Mouse (Mus musculus) lung, embryonic 16.5 days (tissue): ENCODE results near the gene Tef. TPM values are rescaled to one million over a fixed set of nuclear protein-coding genes. Genes with fewer than 3 reads are reported as not detected.

ENCODE experiments used
- ATAC-seq: fragments of 200-750 bp; cut with Nextera tagmentation; 2 replicates; pipeline ENCODE4 v1.8.0; 2017; ENCODE audit warnings: low read depth, mild to moderate bottlenecking, moderate library complexity
- H3K27ac ChIP-seq: fragments of 300-500 bp; sonication (generic); 2 replicates; pipeline ENCODE4 v1.5.1; 2014; ENCODE audit warnings: mild to moderate bottlenecking, control low read depth, low read length
- H3K27me3 ChIP-seq: fragments of 300-500 bp; sonication (generic); 2 replicates; pipeline ENCODE4 v1.6.1; 2014; ENCODE audit warnings: low read depth, low read length, mixed read lengths; ENCODE audit not compliant: control insufficient read depth, insufficient read depth
- H3K36me3 ChIP-seq: fragments of 300-500 bp; sonication (generic); 2 replicates; pipeline ENCODE4 v1.6.1; 2014; ENCODE audit warnings: low read length; ENCODE audit not compliant: control insufficient read depth, insufficient read depth
- H3K4me1 ChIP-seq: fragments of 300-500 bp; sonication (generic); replicated peaks from 2 replicates; pipeline ENCODE4 v1.6.1; 2014; ENCODE audit warnings: low read length, mixed read lengths; ENCODE audit not compliant: control insufficient read depth, insufficient read depth
- H3K4me2 ChIP-seq: fragments of 300-500 bp; sonication (generic); 2 replicates; pipeline ENCODE4 v1.6.1; 2014; ENCODE audit warnings: low read depth, low read length, control low read depth
- H3K4me3 ChIP-seq: fragments of 300-500 bp; sonication (generic); 2 replicates; pipeline ENCODE4 v1.5.1; 2014; ENCODE audit warnings: mild to moderate bottlenecking, low read length, control low read depth
- H3K9ac ChIP-seq: fragments of 300-500 bp; sonication (generic); 2 replicates; pipeline ENCODE4 v1.6.1; 2014; ENCODE audit warnings: low read length, control low read depth
- H3K9me3 ChIP-seq: fragments of 300-500 bp; sonication (generic); 2 replicates; pipeline ENCODE4 v1.6.1; 2016; ENCODE audit warnings: low read length; ENCODE audit not compliant: control insufficient read depth
- WGBS: fragments of 180-500 bp; shearing (Covaris S2); extraction: QIAGEN DNeasy Blood & Tissue Kit; methylation state at CpG from one replicate; pipeline ENCODE4 v1.1.7; 2014; 5-methylcytosine and 5-hydroxymethylcytosine counted together
- polyA plus RNA-seq: library from polyadenylated mRNA; unstranded; fragments of >200 nt; fragmentation: Nextera tagmentation; extraction: Ambion mirVana; gene quantifications from 2 replicates; pipeline ENCODE4 v1.2.1, GENCODE M21; 2015

Gene Tef
- polyA plus RNA-seq, 1 experiment from 2014 or later, result 32.4 TPM

- H3K27me3 ChIP-seq, result no peaks in the 10 kb centered on the region
- H3K27ac ChIP-seq, result peak overlapping the region; percentile 76
- peaks cover 36% of the 10 kb centered on the region for H3K4me1 ChIP-seq
- WGBS, result 51% methylated on average over 14 of the region's 14 CpGs
- no peak overlapping the region for H3K9ac ChIP-seq
- H3K4me2 ChIP-seq, result no peak overlapping the region
- no peaks in the 10 kb centered on the region for H3K36me3 ChIP-seq
- H3K4me3 ChIP-seq, result no peak overlapping the region
- no peaks in the 10 kb centered on the region for H3K9me3 ChIP-seq
- ATAC-seq, result no peak
Measured at GRCm38 (mm10) chr15:81838554-81839235, 36.5 kb downstream of the Tef start.

GRCm38 (mm10) chr15:81839634-81840033 lies 37.4 kb downstream of the Tef start:
- 44% methylated on average over 5 of the region's 5 CpGs for WGBS
- Histone ChIP-seq H3K36me3 (no peaks in the 10 kb centered on the region), H3K4me2 (no peak overlapping the region), H3K4me3 (no peak overlapping the region), H3K27me3 (no peaks in the 10 kb centered on the region), H3K4me1 (peaks cover 33% of the 10 kb centered on the region), H3K9me3 (no peaks in the 10 kb centered on the region), H3K27ac (peak overlapping the region; percentile 76), H3K9ac (peak overlapping the region; percentile 13; the same call in 1 of the 2 replicates)
- peak; percentile 67 for ATAC-seq

- H3K27ac ChIP-seq, result no peak overlapping the region
- 0 out of 2 replicates have a peak overlapping the region, but pooled peaks have one; percentile 9 for H3K9ac ChIP-seq
- H3K9me3 ChIP-seq, result no peaks in the 10 kb centered on the region
- no peak for ATAC-seq
- WGBS, result 82% methylated on average over 7 of the region's 7 CpGs
- H3K36me3 ChIP-seq, result no peaks in the 10 kb centered on the region
- H3K4me2 ChIP-seq, result no peak overlapping the region
- H3K4me1 ChIP-seq, result peaks cover 33% of the 10 kb centered on the region
- no peak overlapping the region for H3K4me3 ChIP-seq
- H3K27me3 ChIP-seq, result no peaks in the 10 kb centered on the region
Measured at GRCm38 (mm10) chr15:81840306-81840705, 38.1 kb downstream of the Tef start.

- no peaks in the 10 kb centered on the region for H3K9me3 ChIP-seq
- ATAC-seq, result no peak
- H3K27me3 ChIP-seq, result no peaks in the 10 kb centered on the region
- H3K4me2 ChIP-seq, result no peak overlapping the region
- no peak overlapping the region for H3K4me3 ChIP-seq
- H3K27ac ChIP-seq, result no peak overlapping the region
- peaks cover 17% of the 10 kb centered on the region for H3K4me1 ChIP-seq
- no peak overlapping the region for H3K9ac ChIP-seq
- no peaks in the 10 kb centered on the region; the same call in 1 of the 2 replicates for H3K36me3 ChIP-seq
- WGBS, result 80% methylated on average over 7 of the region's 7 CpGs
Measured at GRCm38 (mm10) chr15:81842275-81842674, 40.1 kb downstream of the Tef start.

- no peaks in the 10 kb centered on the region for H3K27me3 ChIP-seq
- H3K36me3 ChIP-seq, result peaks cover 7% of the 10 kb centered on the region
- no peak for ATAC-seq
- no peak overlapping the region for H3K9ac ChIP-seq
- H3K4me3 ChIP-seq, result no peak overlapping the region
- no peaks in the 10 kb centered on the region for H3K9me3 ChIP-seq
- 74% methylated on average over 5 of the region's 5 CpGs for WGBS
- no peaks in the 10 kb centered on the region for H3K4me1 ChIP-seq
- H3K4me2 ChIP-seq, result no peak overlapping the region
- no peak overlapping the region for H3K27ac ChIP-seq
Measured at GRCm38 (mm10) chr15:81845033-81845625, 42.9 kb downstream of the Tef start.

GRCm38 (mm10) chr15:81845724-81846123 lies 43.5 kb downstream of the Tef start:
- ATAC-seq, result no peak

GRCm38 (mm10) chr15:81846755-81847154 lies 44.5 kb downstream of the Tef start:
- H3K9ac ChIP-seq, result no peak overlapping the region
- ATAC-seq, result no peak
- H3K27ac ChIP-seq, result no peak overlapping the region
- no peaks in the 10 kb centered on the region for H3K27me3 ChIP-seq
- no peaks in the 10 kb centered on the region for H3K9me3 ChIP-seq
- WGBS, result 80% methylated on average over 9 of the region's 9 CpGs
- H3K4me3 ChIP-seq, result no peak overlapping the region
- H3K36me3 ChIP-seq, result peaks cover 24% of the 10 kb centered on the region
- H3K4me1 ChIP-seq, result no peaks in the 10 kb centered on the region
- no peak overlapping the region for H3K4me2 ChIP-seq

More at GRCm38 (mm10) chr15:81845724-81846123, 43.5 kb downstream of the Tef start:
- Histone ChIP-seq H3K27me3 (no peaks in the 10 kb centered on the region), H3K9me3 (no peaks in the 10 kb centered on the region), H3K4me1 (no peaks in the 10 kb centered on the region), H3K9ac (no peak overlapping the region), H3K4me2 (no peak overlapping the region), H3K4me3 (no peak overlapping the region), H3K27ac (no peak overlapping the region), H3K36me3 (peaks cover 13% of the 10 kb centered on the region)
- 29% methylated on average over 4 of the region's 4 CpGs for WGBS

- Histone ChIP-seq H3K27me3 (no peaks in the 10 kb centered on the region), H3K4me3 (no peak overlapping the region), H3K4me2 (no peak overlapping the region), H3K9ac (no peak overlapping the region), H3K9me3 (no peaks in the 10 kb centered on the region), H3K36me3 (peaks cover 27% of the 10 kb centered on the region), H3K27ac (no peak overlapping the region), H3K4me1 (no peaks in the 10 kb centered on the region)
- ATAC-seq, result no peak
- 80% methylated on average over 4 of the region's 4 CpGs for WGBS
Measured at GRCm38 (mm10) chr15:81847161-81847560, 44.9 kb downstream of the Tef start.

- H3K36me3 ChIP-seq, result peaks cover 27% of the 10 kb centered on the region
- H3K9ac ChIP-seq, result no peak overlapping the region
- H3K4me3 ChIP-seq, result no peak overlapping the region
- no peaks in the 10 kb centered on the region for H3K4me1 ChIP-seq
- 83% methylated on average over 5 of the region's 5 CpGs for WGBS
- H3K9me3 ChIP-seq, result no peaks in the 10 kb centered on the region
- ATAC-seq, result no peak
- H3K27me3 ChIP-seq, result no peaks in the 10 kb centered on the region
- H3K27ac ChIP-seq, result no peak overlapping the region
- H3K4me2 ChIP-seq, result no peak overlapping the region
Measured at GRCm38 (mm10) chr15:81847861-81848260, 45.6 kb downstream of the Tef start.
